Mouse (Mus musculus) forebrain, postnatal 0 days (tissue): ENCODE data around the gene Etv3. TPM values are rescaled to one million over a fixed set of nuclear protein-coding genes. Genes with fewer than 3 reads are reported as not detected.

ENCODE experiments used
- ATAC-seq: fragments of 200-750 bp; cut with Nextera tagmentation; 2 replicates; pipeline ENCODE4 v1.8.0; 2017; ENCODE audit warnings: mild to moderate bottlenecking, moderate library complexity
- DNase-seq: peaks from one replicate; pipeline ENCODE4 v3.0.0-alpha.2; 2015
- H3K27ac ChIP-seq: fragments of 300-500 bp; sonication (generic); 2 replicates; pipeline ENCODE4 v1.5.1; 2014; ENCODE audit warnings: low read depth, mild to moderate bottlenecking, antibody characterized with exemption, low read length, moderate library complexity, mixed read lengths
- H3K27me3 ChIP-seq: fragments of 300-500 bp; sonication (generic); 2 replicates; pipeline ENCODE4 v1.6.1; 2014; ENCODE audit warnings: mild to moderate bottlenecking, low read length, mixed read lengths; ENCODE audit not compliant: insufficient read depth
- H3K36me3 ChIP-seq: fragments of 300-500 bp; sonication (generic); 2 replicates; pipeline ENCODE4 v1.6.1; 2014; ENCODE audit warnings: mild to moderate bottlenecking, moderate library complexity; ENCODE audit not compliant: insufficient read depth
- H3K4me1 ChIP-seq: fragments of 300-500 bp; sonication (generic); 2 replicates; pipeline ENCODE4 v1.6.1; 2014; ENCODE audit warnings: antibody characterized with exemption; ENCODE audit not compliant: insufficient read depth
- H3K4me2 ChIP-seq: fragments of 300-500 bp; sonication (generic); 2 replicates; pipeline ENCODE4 v1.6.1; 2014; ENCODE audit warnings: low read depth, mild to moderate bottlenecking, moderate library complexity
- H3K4me3 ChIP-seq: fragments of 300-500 bp; sonication (generic); 2 replicates; pipeline ENCODE4 v1.5.1; 2014; ENCODE audit warnings: low read depth, low read length, mixed read lengths
- H3K9ac ChIP-seq: fragments of 300-500 bp; sonication (generic); 2 replicates; pipeline ENCODE4 v1.6.1; 2014; ENCODE audit warnings: mild to moderate bottlenecking
- H3K9me3 ChIP-seq: fragments of 300-500 bp; sonication (generic); 2 replicates; pipeline ENCODE4 v1.6.1; 2016; ENCODE audit warnings: low read length
- CTCF ChIP-seq: sonication (generic); IDR thresholded peaks from 2 replicates; pipeline ENCODE4 v1.5.1; 2016; ENCODE audit warnings: antibody characterized with exemption, control low read depth, low read depth
- WGBS: fragments of 180-500 bp; shearing (Covaris S2); extraction: QIAGEN DNeasy Blood & Tissue Kit; methylation state at CpG from one replicate; pipeline ENCODE4 v1.1.7; 2014; 5-methylcytosine and 5-hydroxymethylcytosine counted together
- polyA plus RNA-seq: library from polyadenylated mRNA; unstranded; fragments of >200 nt; fragmentation: Nextera tagmentation; extraction: Ambion mirVana; gene quantifications from 2 replicates; pipeline ENCODE4 v1.2.1, GENCODE M21; 2015
- total RNA-seq: library from RNA; depleted of rRNA; stranded (reverse); fragments of >200 nt; gene quantifications from 2 replicates; pipeline ENCODE4 v1.2.3, GENCODE M21; 2014

Etv3 gene
- total and polyA plus RNA-seq, 2 experiments from 2014 or later: 6.0 to 13.8 TPM

GRCm38 (mm10) chr3:87528841-87529240 lies 3.6 kb downstream of the Etv3 start:
- DNase-seq: no peak
- Histone ChIP-seq H3K27ac (no peak overlapping the region), H3K36me3 (peaks cover 61% of the 10 kb centered on the region), H3K9me3 (no peaks in the 10 kb centered on the region), H3K27me3 (no peaks in the 10 kb centered on the region), H3K4me2 (no peak overlapping the region), H3K4me3 (no peak overlapping the region), H3K9ac (no peak overlapping the region), H3K4me1 (peaks cover 7% of the 10 kb centered on the region; the same call in 1 of the 2 replicates)
- no peak for TF ChIP-seq CTCF
- WGBS: 92% methylated on average over 8 of the region's 8 CpGs
- no peak for ATAC-seq

DNA sequence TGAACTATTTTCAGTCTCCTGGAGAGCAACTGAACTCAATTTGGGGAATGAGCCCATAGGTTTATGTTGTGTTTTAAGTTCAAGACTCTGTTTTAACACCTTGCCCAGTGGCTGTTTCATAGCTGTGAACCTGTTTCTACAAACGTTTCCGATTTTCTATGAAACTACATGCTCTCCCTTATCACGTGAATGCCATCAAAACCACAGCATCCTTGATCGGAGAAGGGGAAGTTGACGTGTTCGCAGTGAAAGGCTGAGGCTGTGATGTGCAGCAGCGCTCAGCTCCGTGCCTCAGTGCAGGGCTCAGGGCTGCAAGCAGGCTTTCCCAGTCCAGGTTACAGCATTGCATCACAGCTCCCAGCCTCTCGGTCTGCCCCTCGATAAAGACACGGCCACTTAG lies 4.4 kb downstream of the Etv3 start:
- Histone ChIP-seq H3K4me1 (peaks cover 7% of the 10 kb centered on the region; the same call in 1 of the 2 replicates), H3K36me3 (peaks cover 67% of the 10 kb centered on the region), H3K27me3 (no peaks in the 10 kb centered on the region), H3K9ac (no peak overlapping the region), H3K27ac (no peak overlapping the region), H3K4me2 (no peak overlapping the region), H3K9me3 (no peaks in the 10 kb centered on the region), H3K4me3 (no peak overlapping the region)
- no peak for TF ChIP-seq CTCF
- WGBS: 95% methylated on average over 11 of the region's 11 CpGs
- ATAC-seq: no peak
- DNase-seq: no peak

GRCm38 (mm10) chr3:87530234-87530633 lies 5.0 kb downstream of the Etv3 start:
- ATAC-seq (no peak), DNase-seq (no peak)
- WGBS: 88% methylated on average over 3 of the region's 3 CpGs
- no peaks in the 10 kb centered on the region for H3K27me3 ChIP-seq
- H3K4me1 ChIP-seq: peaks cover 7% of the 10 kb centered on the region; the same call in 1 of the 2 replicates
- no peaks in the 10 kb centered on the region for H3K9me3 ChIP-seq
- peaks cover 74% of the 10 kb centered on the region for H3K36me3 ChIP-seq
- H3K27ac ChIP-seq: no peak overlapping the region
- no peak overlapping the region for H3K9ac ChIP-seq
- no peak overlapping the region for H3K4me2 ChIP-seq
- H3K4me3 ChIP-seq: no peak overlapping the region
- TF ChIP-seq CTCF: no peak

DNA sequence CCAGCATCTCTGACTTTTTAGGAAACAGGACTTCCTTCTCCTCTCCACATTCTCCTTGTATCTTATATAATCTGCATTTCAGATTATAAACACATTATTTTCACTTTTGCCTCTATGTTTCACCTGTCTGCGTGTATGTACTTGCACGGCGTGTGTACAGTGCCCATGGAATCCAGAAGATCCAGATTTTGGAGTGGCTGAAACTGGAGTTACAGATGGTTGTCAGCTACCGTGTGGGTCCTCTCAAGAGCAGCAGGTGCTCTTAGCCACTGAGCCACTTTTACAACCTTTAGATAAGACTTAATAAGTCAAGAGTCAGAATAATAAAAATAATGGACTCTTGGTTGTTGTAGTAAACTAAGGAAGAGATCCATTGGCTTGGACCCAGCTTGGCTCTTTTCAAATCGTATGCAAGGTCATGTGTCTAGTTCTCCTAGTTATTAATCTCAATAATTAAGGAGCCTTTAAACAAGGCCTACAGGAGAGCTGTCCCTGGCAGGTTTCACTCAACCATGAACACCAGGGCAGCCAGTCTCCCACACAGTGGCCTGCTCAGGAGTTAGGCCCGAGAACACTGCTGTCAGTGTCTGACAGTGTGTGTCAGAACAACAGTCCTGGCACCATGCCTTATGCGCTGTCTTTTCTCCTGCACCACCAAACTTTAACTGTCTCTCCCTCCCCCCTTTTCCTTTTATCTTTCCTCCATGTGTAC lies 8.6 kb downstream of the Etv3 start:
- Histone ChIP-seq H3K9ac (no peak overlapping the region), H3K27ac (no peak overlapping the region), H3K27me3 (no peaks in the 10 kb centered on the region), H3K9me3 (no peaks in the 10 kb centered on the region), H3K36me3 (peaks cover 90% of the 10 kb centered on the region), H3K4me3 (no peak overlapping the region), H3K4me1 (no peaks in the 10 kb centered on the region), H3K4me2 (no peak overlapping the region)
- ATAC-seq (no peak), DNase-seq (no peak)
- WGBS: 92% methylated on average over 7 of the region's 7 CpGs
- TF ChIP-seq CTCF: no peak

- Histone ChIP-seq H3K4me3 (no peak overlapping the region), H3K27ac (no peak overlapping the region), H3K27me3 (no peaks in the 10 kb centered on the region), H3K9me3 (no peaks in the 10 kb centered on the region), H3K4me1 (no peaks in the 10 kb centered on the region), H3K36me3 (peaks cover 56% of the 10 kb centered on the region), H3K4me2 (no peak overlapping the region), H3K9ac (no peak overlapping the region)
- WGBS: 92% methylated on average over 10 of the region's 10 CpGs
- no peak for TF ChIP-seq CTCF
- no peak for DNase-seq
- no peak for ATAC-seq
Measured at GRCm38 (mm10) chr3:87538034-87538433, 12.8 kb downstream of the Etv3 start.

GRCm38 (mm10) chr3:87540028-87540675 lies 14.9 kb downstream of the Etv3 start:
- peaks cover 37% of the 10 kb centered on the region for H3K36me3 ChIP-seq
- no peak for DNase-seq
- WGBS: 72% methylated on average over 11 of the region's 11 CpGs
- no peaks in the 10 kb centered on the region for H3K27me3 ChIP-seq
- H3K4me2 ChIP-seq: no peak overlapping the region
- H3K9ac ChIP-seq: no peak overlapping the region
- H3K27ac ChIP-seq: no peak overlapping the region
- H3K4me1 ChIP-seq: no peaks in the 10 kb centered on the region
- no peaks in the 10 kb centered on the region for H3K9me3 ChIP-seq
- no peak for ATAC-seq
- TF ChIP-seq CTCF: no peak
- H3K4me3 ChIP-seq: no peak overlapping the region

DNA sequence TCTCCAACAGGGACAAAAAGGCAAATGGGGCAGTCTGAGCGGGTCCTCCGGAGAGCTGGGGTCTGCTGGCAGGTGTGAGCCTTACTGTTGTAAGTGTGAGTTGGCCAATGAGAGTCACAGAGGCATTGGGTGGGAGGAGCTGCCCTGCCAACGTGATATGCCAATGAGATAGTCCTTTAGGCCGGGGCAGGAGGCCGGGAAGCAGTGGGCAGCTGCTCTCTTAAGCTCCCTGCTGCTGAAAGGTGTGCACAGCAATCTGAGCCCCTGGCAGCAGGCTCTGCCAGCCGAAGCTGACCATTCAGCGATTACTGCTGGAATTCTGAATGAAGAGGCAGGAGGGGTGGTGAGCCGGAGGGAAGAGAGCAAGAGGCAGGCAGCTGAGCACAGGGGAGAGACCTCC lies 15.5 kb downstream of the Etv3 start:
- Histone ChIP-seq H3K9ac (no peak overlapping the region), H3K27me3 (no peaks in the 10 kb centered on the region), H3K27ac (no peak overlapping the region), H3K36me3 (peaks cover 31% of the 10 kb centered on the region), H3K4me1 (no peaks in the 10 kb centered on the region), H3K4me3 (no peak overlapping the region), H3K9me3 (no peaks in the 10 kb centered on the region), H3K4me2 (no peak overlapping the region)
- TF ChIP-seq CTCF: no peak
- ATAC-seq: no peak
- 35% methylated on average over 8 of the region's 8 CpGs for WGBS
- DNase-seq: no peak
